Mouse (Mus musculus): ENCODE results near the gene 4930595D18Rik.

Gene 4930595D18Rik

DNA sequence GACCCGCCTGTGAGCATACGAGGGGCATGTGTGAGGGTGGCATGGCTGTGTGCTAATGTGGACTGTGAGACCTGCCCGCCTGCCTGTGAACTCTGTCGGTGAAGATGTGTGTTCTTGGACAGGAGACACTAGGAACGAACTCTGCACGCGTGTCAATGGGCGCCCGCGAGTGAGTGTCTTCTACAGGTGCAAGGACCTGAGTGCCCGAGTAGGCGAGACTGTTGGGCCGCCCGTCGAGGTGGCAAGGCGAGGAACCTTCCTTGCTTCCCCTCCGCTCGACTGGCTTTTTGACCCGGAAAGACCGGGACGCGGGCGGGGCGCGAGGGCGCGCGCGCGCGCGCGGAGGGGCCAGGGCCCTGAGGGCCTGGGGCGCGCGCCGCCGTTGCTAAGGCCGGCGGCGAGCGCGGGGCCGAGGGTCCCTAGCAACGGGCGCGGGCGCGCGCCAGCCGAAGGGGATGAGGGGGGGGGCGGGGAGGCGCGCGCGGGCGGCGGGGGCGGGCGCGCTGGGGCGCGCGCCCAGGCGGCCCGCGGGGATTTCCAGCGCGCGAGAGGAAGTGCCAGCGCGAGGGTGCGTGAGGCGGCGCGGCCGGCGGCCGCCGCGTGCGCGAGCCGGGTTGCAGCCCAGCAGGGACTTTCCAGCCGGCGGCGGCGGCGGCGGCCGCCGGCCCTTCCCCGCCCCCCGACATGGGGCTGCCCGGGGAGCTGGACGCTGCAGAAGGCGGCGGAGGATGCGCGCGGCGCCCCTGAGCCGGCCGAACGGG lies 18.3 kb downstream of the 4930595D18Rik start, which contains the start of gene Traf3:
Gene Traf3 (plus strand): TSS at position 540 of the 761 bp plus-strand sequence.
- peak; percentile 54 to 79 for DNase-seq (ENCODE audit: low spot score in 2 of 2)

DNA sequence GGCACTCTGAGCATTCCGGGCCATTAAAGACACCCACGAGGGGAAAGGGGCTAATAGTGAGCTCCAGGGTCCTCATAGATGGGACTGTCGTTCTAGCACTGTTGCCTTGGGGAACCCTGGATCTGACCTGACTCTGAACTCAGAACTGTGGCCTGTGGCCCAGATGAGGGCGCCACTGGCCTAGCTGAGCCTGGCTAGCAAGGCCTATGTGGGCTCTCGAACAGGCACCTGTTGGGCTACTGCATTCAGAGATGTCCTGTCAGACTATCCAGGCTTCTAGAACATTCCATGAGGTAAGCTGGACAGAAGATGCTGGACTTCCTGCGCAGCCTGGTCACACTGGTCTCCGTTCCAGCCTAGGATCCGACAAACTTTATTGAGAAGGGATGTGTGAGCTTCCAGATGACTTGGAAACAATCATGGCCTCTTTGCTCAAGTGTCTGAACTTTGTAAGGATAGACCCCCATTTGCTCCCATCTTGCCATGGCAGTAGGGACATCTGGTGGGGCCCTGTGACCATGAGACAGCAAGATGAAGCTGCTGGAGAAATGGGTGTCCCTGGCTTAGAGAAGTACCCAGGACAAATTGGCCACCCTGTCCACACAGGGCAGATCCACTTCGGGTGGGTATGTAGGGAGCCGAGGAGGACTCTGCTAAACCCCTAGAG lies 19.0 kb downstream of the 4930595D18Rik start:
- peak in 1 of 2 experiments; percentile 71 for DNase-seq (ENCODE audit: low spot score in 2 of 2)

DNA sequence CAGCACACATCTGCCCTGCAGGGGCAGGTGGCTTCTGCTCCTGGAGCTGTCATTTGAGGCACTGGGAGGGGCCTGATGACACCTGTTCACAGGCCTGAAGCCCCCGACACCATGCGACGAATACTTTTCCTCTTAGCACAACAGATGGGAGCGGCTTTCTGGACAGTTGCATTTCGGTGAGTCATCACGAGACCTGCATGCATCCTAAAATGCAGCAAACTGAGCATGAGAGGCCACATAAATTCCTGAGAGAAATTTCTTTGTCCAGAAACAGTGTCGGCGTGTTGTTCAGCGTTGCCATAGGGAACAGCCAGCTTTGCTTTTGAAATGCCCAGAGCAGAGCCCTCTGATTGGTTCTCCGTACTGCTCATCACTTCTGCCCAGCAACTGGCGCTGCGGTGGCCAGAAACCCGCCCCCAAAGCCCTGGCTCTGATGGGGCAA lies 20.0 kb downstream of the 4930595D18Rik start:
- peak; percentile 47 to 86 for DNase-seq (ENCODE audit: low spot score in 2 of 2)

DNA sequence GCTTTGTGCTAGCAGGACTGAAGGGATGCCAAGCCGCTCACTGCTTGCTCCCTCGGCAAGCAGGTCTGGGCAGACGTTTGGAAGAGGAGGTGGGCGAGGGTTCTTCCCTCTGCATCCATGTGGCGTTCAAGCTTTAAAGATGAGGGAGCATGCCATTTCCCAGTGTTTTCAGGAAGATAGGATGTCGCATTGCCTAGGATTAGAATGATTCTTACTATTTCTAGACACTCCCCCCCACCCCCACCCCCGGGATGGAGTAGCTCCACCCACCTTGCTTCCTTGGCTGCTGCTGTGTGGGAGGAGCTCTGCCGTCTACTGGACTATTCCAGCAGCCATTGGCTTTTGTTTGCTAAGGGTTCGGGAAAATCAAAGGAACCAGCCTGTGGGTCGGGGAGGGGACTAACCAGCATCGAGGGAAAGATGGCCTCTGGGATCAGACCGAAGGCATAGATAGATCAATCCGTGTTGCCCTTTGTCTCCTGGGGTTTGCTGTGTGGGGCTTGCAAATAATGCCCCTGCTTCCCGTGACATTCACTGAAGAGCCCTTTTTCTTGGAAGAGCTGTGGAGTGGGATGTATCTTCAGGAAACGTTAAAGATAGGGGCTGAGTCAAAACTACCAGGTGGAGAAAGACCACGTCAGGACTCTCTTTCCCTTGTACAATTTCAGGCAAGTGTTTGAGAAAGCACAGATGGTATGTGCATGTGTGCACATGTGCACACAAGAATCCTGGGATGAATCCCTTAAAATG lies 21.8 kb downstream of the 4930595D18Rik start:
- DNase-seq (ENCODE audit: low spot score in 2 of 2): no peak

DNA sequence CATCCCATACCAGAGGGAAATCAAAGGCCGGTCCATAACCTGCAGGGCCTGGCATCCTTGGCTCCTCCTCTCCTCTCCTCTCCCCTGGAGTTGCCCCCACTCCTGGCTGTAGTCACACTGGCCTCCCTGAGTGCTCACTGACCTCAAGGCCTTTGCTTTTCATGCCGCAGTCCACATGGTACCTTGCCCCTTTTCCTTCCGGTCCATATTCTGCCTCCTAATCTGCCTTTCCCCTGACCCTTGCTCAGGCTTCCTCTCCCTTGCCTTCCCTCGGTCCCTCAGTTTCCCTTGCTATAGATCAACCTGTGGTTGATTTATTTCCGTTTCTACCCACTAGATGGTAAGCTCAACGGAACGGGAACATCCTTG lies 22.4 kb downstream of the 4930595D18Rik start:
- no peak for DNase-seq (ENCODE audit: low spot score in 2 of 2)

DNA sequence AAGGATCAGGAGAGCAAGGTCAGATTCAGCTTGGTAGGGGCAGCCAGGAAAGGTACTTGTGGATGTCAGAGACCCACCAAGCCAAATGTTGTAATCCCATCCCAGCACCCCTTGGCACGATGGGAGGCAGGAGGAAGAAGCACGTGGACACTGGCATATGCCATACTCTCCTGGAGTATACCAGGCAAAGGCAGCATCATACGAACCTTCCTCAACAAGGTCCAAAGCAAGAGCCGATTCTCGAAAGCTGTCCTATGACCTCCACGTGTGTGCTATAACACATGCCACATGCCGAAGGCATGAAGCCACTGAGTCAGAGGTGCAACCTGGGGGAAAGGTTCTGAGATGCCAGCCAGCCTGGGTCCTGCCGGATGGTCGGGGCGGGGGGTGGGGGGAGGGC lies 23.4 kb downstream of the 4930595D18Rik start:
- no peak for DNase-seq (ENCODE audit: low spot score in 2 of 2)

DNA sequence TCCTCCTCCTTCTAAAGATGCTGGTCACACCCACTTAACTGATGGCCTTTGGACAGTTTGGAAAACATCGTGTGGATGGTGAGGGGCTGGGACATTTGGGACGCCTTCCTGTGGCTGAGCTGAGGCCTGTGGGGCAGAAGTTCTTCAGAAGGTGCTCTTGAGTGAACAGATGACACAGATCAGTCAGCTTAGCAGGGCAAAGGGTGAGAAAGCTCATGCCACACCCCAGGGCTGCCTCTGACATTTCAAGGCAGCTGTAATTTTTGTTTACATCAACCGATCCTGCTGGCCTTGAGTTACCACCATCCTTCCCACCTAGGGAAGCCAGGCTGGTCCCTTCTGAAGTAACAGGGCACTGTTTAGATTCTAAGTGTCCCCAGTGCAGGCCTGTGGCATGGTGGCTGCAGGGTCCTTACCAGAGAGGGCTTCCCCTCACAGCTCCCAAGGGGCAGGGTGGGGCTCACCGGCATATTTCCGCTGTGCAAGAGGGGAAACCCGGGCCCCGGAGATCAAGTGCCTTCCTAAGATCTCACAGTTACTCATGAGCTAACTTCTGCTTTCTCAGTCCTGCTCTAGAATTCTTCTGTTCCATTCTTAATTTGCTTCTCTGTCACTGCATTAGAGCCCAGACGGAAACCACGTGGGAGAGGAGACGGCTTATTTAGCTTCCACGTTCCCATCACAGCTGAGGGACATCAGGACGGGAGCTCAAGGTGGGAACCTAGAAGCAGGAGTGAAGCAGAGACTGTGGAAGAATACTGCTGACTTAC lies 24.4 kb downstream of the 4930595D18Rik start:
- DNase-seq (ENCODE audit: low spot score in 2 of 2): peak; percentile 67 to 91

DNA sequence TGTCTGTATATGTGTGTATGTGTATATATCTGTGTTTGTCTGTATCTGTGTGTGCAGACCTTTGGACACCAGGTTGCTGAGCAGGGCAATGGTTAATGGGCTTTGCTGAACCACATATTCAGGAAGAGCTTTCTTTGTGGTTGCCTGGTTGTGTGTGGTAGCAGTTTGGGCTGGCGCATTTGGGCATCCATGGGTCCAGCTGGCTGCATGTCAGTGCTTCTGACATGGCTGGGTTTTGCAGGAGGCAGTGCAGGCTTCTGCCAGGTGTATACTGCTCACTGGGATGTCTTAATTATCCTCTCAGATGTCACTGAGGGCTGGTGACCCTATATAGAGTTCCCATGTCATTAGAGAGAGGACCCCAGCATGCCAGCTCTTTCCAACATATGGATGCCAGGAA lies 28.5 kb downstream of the 4930595D18Rik start:
- DNase-seq (ENCODE audit: low spot score in 2 of 2): no peak

DNA sequence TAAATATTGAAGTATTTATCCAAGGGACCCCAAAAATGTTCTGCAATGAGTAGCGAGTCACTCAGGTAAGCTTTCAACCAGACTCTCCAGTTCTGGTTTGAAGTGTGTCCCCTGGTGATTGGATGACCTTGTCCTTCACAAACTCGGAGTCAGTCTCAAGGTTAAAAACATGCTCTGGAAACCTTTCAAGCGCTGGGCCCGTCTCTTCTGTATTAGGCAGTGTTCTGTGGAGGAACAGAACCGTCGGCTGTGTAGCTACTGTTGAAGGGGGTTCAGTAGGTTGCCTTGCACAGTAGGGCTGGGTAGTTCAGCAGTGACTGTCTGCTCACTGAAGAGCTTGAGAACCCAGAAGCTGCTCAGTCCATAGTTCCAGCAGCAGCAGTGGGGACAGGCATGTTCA lies 29.6 kb downstream of the 4930595D18Rik start:
- DNase-seq (ENCODE audit: low spot score in 2 of 2): no peak

DNA sequence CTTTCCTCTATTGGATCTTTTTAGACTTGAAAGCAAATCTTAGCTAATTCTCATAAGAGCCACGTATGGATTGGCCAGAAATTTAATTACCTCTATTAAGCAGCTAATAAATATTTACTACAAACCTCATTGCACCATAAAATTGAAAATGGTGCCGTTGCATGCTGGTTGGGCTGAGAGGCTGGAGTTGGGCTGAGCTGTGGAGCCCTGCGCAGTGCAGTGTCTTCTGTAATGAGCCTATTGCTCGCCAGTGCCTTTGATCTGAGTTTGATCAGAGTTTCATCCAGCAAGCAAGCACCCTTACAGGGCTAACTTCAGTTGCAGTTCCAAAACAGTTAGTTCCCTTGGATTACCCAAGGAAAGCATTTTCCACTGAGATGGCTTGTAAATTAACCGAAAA lies 30.3 kb downstream of the 4930595D18Rik start:
- DNase-seq (ENCODE audit: low spot score in 2 of 2): no peak

DNA sequence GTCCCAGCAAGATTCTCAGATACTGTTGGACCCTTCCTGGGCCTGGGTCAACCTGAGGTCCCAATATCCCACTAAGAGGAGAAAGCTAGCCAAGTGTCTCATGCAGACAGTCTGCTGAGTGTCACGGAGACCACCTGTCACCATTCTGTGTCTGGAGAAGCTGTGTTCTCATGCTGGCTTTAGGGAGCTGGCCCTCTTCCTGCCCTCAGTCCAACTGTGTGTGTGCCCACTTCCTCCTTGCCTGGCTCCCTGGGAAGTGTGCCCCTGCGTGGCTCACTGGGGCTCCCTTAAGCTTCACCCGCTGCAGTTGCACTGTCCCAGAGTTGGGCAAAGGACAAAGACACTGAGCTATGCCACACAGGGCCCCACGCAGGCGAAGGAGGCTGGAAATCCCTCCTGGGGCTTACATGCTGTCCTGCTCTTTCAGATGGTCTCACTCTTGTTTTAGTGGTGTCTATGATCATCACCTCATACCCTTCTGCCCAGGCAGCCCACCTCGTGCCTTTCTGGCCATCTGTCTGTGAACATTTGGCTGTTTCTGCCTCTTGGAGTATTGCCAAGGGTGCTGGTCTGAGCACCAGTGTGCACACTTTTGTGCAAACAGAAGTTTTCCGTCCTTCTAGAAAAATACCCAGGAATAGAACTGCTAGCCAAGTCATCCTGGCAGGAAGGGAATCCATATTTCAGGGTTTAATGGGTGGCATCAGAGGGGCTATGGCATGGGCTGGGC lies 31.1 kb downstream of the 4930595D18Rik start:
- no peak for DNase-seq (ENCODE audit: low spot score in 2 of 2)

DNA sequence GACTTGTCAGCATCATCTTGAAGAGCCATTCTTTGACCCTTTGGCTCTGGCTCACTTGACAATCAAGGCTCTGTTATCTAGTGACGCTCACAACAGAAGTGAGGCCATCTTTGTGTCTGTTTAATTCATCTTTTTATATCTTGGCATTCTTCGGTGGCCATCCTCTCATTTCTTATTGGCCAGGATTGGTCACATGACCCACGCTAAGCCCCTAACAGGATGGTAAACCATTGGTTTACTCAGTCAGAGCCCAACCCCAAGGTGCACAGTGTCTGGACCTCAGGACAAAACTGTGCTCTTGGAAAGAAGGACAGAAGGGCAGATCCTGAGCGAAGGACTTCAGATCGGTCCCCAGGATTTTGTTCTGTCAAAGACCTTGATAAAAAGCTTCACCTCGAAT lies 31.7 kb downstream of the 4930595D18Rik start:
- no peak for DNase-seq (ENCODE audit: low spot score in 2 of 2)

DNA sequence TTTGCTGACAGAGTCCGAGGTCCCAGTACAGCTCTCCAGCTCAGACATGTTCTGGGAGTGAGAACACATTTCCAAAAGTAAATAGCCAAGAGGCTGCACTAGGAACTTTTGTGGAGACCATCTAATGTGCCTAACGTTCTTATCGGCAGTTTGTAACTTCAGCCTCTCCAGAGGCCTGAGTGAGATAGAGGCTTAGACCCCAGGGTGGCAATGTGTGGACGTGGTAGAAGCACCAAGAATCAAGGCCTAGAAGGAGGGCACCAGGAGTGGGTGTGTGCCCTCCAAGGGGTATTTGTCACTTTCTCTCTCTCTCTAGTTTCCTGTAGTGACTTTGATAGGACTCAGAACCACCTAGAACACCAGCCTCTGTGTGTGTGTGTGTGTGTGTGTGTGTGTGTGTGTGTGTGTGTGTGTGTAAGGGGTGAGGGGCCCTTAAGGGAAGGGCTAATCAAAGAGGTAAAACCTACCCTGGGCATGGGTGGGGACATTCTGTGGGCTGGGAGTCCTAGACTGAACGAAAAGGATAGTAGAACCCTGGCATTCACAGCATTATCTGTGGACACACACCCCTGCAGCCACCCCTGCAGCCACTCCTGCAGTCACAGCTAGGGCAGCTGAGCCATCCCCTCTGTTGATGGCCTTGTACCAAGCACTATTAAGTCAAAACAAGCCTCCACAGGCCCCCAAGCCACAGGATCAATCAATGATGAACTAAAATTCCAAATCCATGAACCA lies 32.7 kb downstream of the 4930595D18Rik start:
- DNase-seq (ENCODE audit: low spot score in 2 of 2): no peak

DNA sequence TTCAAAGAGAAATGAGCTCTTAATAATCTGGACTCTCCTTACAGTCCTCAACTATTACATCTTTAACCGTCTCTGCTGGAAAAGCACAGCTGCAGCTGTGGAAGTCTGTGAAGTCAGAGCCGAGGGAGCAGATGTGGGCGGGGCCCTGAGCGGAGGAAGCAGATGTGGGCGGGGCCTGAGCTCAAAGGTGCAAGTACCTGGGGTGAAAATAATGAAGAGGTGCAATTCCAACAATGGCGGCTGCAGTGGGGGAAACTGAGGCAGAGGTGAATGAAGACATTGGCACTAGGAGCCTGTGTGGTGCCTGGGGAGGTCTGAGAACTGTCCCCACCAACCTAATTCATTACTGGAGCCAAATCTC lies 34.1 kb downstream of the 4930595D18Rik start:
- DNase-seq (ENCODE audit: low spot score in 2 of 2): peak in 1 of 2 experiments; percentile 79

DNA sequence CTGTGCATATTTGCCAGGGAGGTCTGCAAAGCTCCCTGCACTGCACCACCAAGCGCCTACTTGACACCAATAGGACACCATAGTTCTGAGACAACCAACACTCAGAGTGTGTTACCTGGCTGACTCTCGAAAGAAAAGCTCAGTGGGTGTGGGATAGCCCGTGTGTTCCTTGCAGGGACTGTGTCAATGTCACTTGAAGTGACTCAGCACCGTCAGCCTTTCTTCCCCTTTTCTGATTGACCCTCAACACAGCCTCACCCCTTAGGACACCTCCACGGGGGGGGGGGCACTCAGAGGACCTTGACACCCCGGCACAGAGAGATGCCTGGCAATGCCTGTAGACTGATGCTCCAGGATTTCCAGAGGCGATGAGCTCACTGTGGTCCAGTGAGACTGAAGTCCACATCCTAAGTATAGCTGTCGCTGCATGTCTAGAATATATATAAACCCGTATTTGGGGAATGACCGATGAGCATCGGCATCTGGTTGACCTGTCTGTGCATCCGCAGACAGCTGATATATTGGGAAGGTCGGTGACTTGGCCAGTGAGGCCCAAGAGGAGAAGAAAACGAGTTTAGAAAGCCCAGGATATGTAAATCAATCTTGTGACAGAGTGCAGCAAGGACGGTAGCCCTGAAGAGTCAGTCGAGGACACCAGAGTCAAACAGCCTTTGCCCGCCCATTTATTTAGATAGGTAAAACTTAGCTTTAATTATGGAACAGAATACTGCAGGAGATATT lies 34.6 kb downstream of the 4930595D18Rik start:
- DNase-seq (ENCODE audit: low spot score in 2 of 2): no peak

DNA sequence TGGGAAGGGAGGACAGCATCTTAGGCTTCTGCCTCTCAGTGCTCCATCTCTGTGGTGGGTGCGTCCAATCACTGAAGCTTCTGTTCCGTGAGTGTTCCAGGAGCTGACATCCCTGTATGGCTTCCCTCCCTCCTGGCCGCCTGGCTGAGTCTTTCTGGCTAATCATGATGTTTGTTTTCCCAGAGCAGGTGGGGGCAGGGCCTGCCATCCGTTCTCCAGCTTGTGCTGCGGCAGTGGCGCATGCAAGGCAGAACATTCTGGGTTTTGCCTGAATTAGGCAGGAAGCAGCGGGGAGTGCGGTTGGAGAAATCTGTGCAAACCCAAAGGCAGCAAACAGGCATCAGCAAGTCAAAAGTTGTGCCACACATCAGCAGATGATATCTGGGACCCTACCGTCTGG lies 39.0 kb downstream of the 4930595D18Rik start:
- no peak for DNase-seq (ENCODE audit: low spot score in 2 of 2)

DNA sequence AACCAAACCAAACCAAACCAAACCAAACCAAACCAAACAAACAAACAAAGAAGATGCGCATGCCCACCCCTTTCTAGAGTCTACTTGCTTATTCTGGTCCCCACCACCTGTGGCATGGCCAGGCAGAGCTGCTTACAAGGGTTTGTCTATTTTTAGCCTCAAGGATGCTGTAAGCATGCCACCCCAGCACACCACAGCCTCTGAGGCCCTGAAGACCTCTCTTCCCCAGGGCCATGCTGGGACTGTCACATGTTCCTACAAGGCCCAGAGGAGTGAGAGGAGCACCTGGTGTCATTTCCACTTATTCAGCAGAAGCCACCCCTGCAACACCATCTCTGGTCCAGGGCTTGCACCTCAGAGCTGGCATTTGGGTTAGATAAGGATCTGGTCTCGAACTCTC lies 39.7 kb downstream of the 4930595D18Rik start:
- no peak for DNase-seq (ENCODE audit: low spot score in 2 of 2)

DNA sequence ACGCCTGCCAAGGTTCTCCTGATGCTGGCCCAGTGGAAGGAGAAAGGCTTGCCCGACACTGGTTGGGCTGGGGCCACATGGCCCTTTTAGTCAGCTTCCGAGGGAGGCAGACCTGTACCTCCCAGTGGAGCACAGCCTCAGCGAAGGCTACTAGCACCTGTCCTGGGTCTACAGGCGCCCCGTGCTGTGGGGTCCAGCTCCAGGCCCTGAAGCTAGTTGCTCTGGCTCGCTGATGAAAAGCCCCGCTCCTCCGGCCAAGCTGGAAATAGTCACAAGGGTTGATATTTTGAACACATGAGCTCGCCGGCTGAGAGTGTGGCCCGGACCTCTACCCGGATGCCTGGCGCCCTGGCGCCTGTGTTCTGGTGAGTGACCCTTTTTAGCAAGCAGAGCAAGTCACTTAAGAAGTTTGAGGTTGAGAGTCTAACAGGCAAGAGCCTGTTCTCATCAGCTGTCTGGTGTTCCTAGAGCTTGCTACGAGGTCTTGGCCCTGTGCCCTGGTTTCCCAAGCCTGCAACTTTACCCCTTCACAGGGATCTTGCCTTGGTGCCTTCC lies 40.7 kb downstream of the 4930595D18Rik start:
- DNase-seq (ENCODE audit: low spot score in 2 of 2): no peak

DNA sequence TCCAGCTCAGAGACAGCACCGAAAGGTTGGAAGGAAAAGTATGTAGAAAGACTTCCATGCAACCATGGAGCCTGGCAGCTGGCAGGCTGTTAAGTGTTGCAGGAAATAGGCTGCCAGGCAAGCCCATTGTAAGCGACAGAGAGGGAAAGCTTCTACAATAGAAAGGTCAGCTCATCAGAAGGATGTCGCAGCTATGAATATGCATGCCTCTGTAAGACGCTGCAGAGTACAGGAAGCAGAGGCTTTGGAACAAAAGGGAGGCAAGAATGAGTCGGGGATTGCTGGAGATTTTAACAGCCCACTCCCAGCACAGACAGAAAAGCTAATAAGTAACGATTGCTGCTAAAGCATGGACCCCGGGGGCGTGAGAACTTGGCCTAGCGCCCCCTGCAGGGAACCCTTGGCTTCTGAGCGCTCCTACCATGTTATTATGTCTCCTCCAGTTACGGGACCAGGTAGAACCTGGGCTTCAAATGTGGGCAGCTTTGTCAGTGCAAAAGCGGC lies 41.2 kb downstream of the 4930595D18Rik start:
- DNase-seq (ENCODE audit: low spot score in 2 of 2): peak in 1 of 2 experiments; percentile 55

Data from spleen, postnatal 10 days (tissue).